Mouse (Mus musculus) right cerebral cortex, postnatal 25 days (tissue): ENCODE measurements around the gene Gm6592.
"Not testable (repeated sequence)": the region's sequence is repeated elsewhere in the genome, so short reads cannot be mapped to it uniquely, and the experiment has no call there.

Experiments
- DNase-seq: peaks from one replicate; pipeline ENCODE4 v3.0.0; 2022

The Gm6592 gene

DNA sequence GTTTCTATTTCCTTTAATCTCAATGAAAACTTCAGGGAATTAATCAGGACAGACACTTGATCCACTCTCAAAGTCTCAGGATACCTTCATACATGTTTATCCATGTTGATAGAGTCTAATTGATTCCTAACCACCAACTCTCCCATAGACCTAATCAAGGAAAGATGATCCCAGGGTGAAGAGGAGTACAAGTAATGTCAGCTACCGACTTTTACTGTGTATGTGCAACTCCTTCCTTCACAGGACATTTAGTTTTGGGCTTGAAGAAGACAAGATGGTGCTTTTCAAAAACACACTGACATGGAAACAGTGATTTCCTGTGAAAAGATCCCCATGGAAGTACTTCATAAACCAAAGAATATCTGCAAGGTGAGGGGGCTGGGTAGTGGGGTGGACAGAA is at the start of gene Gm6592:
TSS of gene Gm6592 (plus strand) at position 301 of the 400 bp plus-strand sequence.
- DNase-seq, result no peak

DNA sequence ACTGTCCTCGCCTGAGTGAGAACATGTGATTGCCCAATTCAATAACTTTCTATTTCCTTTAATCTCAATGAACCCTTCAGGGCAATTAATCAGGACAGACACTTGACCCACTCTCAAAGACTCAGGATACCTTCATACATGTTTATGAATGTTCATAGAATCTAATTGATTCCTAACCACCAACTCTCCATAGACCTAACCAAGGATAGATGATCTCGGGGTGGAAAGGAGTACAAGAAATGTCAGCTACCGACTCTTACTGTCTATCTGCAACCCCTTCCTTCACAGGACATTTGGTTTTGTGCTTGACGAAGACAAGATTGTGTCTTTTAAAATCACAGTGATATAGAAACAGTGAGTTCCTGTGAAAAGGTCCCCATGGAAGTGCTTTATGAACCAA is 40.4 kb upstream of the Gm6592 start, which contains the start of gene Ssxb5:
TSS of gene Ssxb5 (plus strand) at position 301 of the 400 bp plus-strand sequence.
- DNase-seq, result not testable (repeated sequence)

DNA sequence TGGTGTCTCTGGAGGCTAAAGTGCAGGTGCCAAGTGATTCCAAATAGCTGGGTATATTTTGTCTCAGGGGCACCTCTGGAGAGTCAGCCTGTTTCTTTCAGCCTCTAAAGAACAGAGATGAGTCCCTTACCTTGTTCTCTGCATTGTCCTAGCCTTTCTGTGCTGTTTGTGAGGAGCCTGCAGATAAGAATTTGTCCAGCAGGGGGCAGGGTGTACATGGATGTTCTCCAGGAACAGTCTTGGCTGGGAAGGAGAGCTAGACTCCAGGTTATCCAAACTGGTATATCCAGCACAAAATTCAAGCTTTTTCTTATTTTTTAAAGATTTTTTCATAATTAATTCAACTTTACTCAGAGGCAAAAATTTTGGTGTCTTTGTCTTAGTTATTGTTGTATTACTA is 11.8 kb upstream of the Gm6592 start:
- peak; percentile 48 for DNase-seq

DNA sequence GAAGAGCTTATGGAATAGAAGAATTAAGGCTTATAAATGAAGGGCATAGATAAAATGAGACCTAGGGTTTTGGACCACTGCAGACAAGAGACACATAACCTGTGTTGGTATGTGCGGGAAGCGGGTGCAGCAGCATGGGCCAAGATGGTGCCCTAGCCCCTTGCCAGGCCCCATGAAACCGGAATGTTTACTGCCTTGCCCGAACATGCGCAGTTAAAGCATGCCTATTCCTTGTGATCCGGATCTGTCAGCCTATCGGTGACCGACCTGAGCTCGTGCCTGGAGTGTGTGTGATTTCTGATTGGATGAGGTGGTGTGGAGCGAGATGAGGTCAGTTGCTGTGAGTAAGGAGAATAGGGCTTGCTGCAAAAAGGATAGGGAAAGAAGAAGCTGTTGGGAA is 8.7 kb downstream of the Gm6592 start:
- no peak for DNase-seq

DNA sequence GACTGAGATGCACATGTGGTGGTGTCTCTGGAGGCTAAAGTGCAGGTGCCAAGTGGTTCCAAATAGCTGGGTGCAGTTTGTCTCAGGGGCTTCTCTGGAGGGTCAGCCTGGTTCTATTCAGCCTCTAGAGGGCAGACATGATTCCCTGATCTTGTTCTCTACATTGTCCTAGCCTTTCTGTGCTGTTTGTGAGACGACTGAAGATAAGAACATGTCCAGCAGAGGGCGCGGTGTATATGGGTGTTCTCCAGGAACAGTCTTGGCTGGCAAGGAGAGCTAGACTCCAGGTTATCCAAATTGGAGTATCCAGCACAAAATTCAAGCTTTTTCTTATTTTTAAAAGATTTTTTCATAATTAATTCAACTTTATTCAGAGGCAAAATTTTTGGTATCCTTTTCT is 20.5 kb downstream of the Gm6592 start:
- DNase-seq, result peak; percentile 67

DNA sequence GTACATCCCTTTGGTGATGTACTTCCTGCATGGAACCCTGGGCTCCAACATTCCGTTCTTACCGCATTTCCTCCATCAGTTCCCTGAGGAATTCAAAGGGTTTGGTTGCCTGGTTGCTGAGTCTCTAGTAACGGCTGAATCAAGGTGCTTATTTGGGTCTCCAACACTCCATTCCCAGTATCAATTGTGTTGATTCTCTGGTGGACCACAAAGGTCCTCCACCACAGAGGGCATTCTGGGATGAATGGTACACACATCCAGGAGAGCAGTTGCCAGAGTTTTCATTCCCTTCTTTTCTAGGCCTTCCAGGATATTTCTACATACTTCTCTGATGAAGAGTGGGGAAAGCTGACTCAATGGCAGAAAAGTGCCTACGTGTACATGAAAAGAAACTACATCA is 30.2 kb downstream of the Gm6592 start, which contains the start of gene Gm5751:
TSS of gene Gm5751 (plus strand) at position 301 of the 400 bp plus-strand sequence.
- DNase-seq, result not testable (repeated sequence)

DNA sequence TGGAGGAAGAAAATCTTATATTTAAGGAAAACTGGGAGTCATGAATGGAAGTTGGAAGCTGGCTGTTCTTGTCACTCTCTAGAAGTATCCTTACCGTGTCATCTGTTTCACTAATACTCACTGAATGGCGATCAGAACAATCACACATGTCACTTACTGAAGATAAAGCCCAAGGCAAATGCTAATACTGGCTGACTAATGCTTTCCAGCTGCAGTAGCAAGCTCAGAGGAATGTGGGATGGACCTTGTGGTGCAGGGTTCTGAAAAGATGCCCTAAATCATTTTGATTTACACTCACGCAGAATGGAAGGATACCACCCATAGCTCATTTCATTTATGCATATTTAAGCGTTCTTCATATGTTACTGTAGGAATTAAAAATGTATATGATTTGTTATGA is 40.5 kb downstream of the Gm6592 start:
- DNase-seq, result no peak

DNA sequence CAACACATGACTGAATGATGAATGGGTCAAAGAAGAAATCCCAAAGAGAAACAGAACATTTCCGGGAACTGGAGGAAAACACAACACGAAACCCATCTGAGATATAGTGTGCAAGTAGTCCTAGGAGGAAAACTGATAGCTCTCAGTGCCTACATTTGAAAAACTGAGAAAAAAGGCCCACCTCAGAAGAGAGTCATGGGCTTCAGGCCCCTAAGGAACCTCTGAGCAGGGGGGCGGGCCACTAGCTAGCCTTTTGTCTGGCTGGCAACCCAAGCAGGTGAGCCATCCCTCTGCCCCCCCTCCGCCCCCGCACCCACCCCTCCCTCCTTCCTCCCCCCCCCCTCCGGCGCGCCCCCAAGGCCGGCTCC is 48.2 kb downstream of the Gm6592 start:
- DNase-seq, result no peak

DNA sequence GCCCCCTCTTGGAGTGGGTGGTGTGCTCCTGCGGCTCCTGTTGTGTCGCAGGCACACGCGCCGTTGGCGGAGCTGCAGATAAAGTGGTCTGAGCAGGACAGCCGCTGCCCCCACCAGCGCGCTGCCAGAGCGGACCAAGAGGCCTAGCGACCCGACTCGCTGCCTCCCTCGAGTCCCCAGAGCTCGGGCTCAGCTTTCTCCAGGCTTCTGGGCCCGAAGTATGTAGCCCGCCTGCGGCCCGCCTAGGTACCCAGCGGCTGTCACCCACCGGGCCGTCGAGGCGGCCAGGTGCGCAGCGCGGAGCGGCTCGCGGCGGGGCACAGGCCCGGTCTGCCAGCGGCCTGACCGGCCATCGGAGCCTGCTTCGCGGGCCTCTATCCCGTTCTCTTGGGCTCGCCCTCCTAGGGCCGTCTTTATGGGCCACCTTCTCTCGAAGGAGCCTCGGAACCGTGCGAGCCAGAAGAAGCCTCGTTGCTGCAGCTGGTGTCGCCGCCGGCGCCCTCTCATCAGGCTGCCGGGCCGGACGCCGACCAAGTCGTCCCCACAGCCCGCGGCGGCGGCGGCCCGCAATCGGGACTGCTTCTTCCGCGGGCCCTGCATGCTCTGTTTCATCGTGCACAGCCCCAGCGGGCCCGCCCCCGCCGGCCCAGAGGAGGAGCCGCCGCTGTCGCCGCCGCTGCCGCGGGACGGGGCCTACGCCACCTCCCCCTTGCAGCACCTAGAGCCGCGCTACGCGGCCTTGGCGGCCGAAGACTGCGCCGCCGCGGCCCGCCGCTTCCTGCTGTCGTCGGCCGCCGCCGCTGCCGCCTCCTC is 48.8 kb downstream of the Gm6592 start, which contains the start of gene B630019K06Rik:
TSS of gene B630019K06Rik (plus strand) at position 40 of the 813 bp plus-strand sequence.
- DNase-seq, result peak; percentile 58

DNA sequence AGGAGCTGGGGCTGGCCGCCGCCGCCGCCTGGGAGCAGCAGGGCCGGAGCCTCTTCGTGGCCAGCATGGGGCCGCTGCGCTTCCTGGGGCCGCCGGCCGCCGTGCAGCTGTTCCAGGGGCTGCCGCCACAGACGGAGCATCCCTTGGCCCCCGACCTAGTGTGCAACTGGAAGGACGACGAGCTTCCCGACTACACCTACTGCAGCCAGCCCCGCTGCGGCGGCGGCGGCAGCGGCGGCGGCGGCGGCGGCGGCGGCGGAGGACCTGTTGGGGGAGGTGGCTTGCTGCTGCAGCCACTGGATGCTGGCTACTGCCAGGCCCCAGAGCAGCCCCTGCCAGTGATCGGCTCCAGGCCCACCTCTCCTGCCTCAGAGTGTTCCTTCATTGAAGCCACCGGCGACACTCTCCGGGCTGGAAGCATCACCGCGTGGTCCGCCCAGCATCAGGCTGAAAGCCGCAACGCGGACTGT is 49.4 kb downstream of the Gm6592 start:
- DNase-seq, result peak; percentile 29
